Mouse (Mus musculus) liver, postnatal 0 days (tissue): ENCODE results near the gene Rag1. TPM values are rescaled to one million over a fixed set of nuclear protein-coding genes. Genes with fewer than 3 reads are reported as not detected.
A peak's percentile ranks its signal among the peaks of the same experiment; 100 is the strongest.

Experiments used
- ATAC-seq: fragments of 200-750 bp; cut with Nextera tagmentation; 2 replicates; pipeline ENCODE4 v1.8.0; 2017; ENCODE audit warnings: mild to moderate bottlenecking, moderate library complexity
- DNase-seq: peaks from one replicate; pipeline ENCODE4 v3.0.0-alpha.2; 2016
- H3K27ac ChIP-seq: fragments of 300-500 bp; sonication (generic); 2 replicates; pipeline ENCODE4 v1.5.1; 2014; ENCODE audit warnings: antibody characterized with exemption, moderate library complexity, mild to moderate bottlenecking, low read depth
- H3K27me3 ChIP-seq: fragments of 300-500 bp; sonication (generic); 2 replicates; pipeline ENCODE4 v1.6.1; 2014; ENCODE audit warnings: low read length, control low read depth, mixed read lengths; ENCODE audit not compliant: insufficient read depth
- H3K36me3 ChIP-seq: fragments of 300-500 bp; sonication (generic); replicated peaks from 2 replicates; pipeline ENCODE4 v1.6.1; 2014; ENCODE audit warnings: mild to moderate bottlenecking, control low read depth, low read length, moderate library complexity, mixed read lengths; ENCODE audit not compliant: insufficient read depth
- H3K4me1 ChIP-seq: fragments of 300-500 bp; sonication (generic); 2 replicates; pipeline ENCODE4 v1.6.1; 2014; ENCODE audit warnings: antibody characterized with exemption, mild to moderate bottlenecking, control low read depth; ENCODE audit not compliant: insufficient read depth
- H3K4me2 ChIP-seq: fragments of 300-500 bp; sonication (generic); 2 replicates; pipeline ENCODE4 v1.6.1; 2014; ENCODE audit warnings: low read depth, mild to moderate bottlenecking, low read length, moderate library complexity, mixed read lengths
- H3K4me3 ChIP-seq: fragments of 300-500 bp; sonication (generic); 2 replicates; pipeline ENCODE4 v1.5.1; 2014; ENCODE audit warnings: low read depth, low read length
- H3K9ac ChIP-seq: fragments of 300-500 bp; sonication (generic); replicated peaks from 2 replicates; pipeline ENCODE4 v1.6.1; 2014; ENCODE audit warnings: mild to moderate bottlenecking, moderate library complexity
- H3K9me3 ChIP-seq: fragments of 300-500 bp; sonication (generic); 2 replicates; pipeline ENCODE4 v1.6.1; 2016; ENCODE audit warnings: mild to moderate bottlenecking, control low read depth, low read length, mixed read lengths
- CTCF ChIP-seq: sonication (generic); IDR thresholded peaks from 2 replicates; pipeline ENCODE4 v1.5.1; 2016; ENCODE audit warnings: antibody characterized with exemption, low read depth
- EP300 ChIP-seq: IDR thresholded peaks from 2 replicates; pipeline ENCODE4 v1.6.1; 2016; ENCODE audit warnings: antibody characterized with exemption, low read depth, mild to moderate bottlenecking
- WGBS: fragments of 180-500 bp; shearing (Covaris S2); extraction: QIAGEN DNeasy Blood & Tissue Kit; methylation state at CpG from one replicate; pipeline ENCODE4 v1.1.7; 2014; ENCODE audit not compliant: insufficient replicate concordance; 5-methylcytosine and 5-hydroxymethylcytosine counted together
- polyA plus RNA-seq: library from polyadenylated mRNA; unstranded; fragments of >200 nt; fragmentation: Nextera tagmentation; extraction: Ambion mirVana; gene quantifications from 2 replicates; pipeline ENCODE4 v1.2.1, GENCODE M21; 2015

The Rag1 gene
- 0.95 and 1.1 TPM in 2 replicates for polyA plus RNA-seq

GRCm38 (mm10) chr2:101649114-101649671 is at the start of gene Rag1, which contains the start of gene B230118H07Rik:
Gene Rag1 (minus strand): TSS chr2:101649501.
Gene B230118H07Rik (minus strand): TSS chr2:101649532.
- H3K27ac ChIP-seq, result no peak within 1 kb of the TSS
- H3K36me3 ChIP-seq, result no peaks in the 10 kb centered on the region
- no peaks in the 10 kb centered on the region for H3K27me3 ChIP-seq
- H3K4me1 ChIP-seq, result 0 out of 2 replicates have a peak, but pooled peaks cover 3% of the 10 kb centered on the region
- 0 out of 2 replicates have a peak within 1 kb of the TSS, but pooled peaks have one; percentile 7 for H3K9ac ChIP-seq
- no peak for DNase-seq
- peak within 1 kb of the TSS; percentile 22 for H3K4me3 ChIP-seq
- WGBS, result 40% methylated on average over 8 of the region's 8 CpGs
- no peaks in the 10 kb centered on the region for H3K9me3 ChIP-seq
- H3K4me2 ChIP-seq, result peak within 1 kb of the TSS; percentile 13; the same call in 1 of the 2 replicates
- TF ChIP-seq EP300 (no peak), CTCF (no peak)
- peak; percentile 36; the same call in 1 of the 2 replicates for ATAC-seq

GRCm38 (mm10) chr2:101695584-101695983 is 46.3 kb upstream of the Rag1 start:
- Histone ChIP-seq H3K9me3 (no peaks in the 10 kb centered on the region), H3K4me1 (peaks cover 12% of the 10 kb centered on the region), H3K9ac (no peak overlapping the region), H3K4me2 (no peak overlapping the region), H3K27me3 (no peaks in the 10 kb centered on the region), H3K4me3 (no peak overlapping the region), H3K27ac (peak overlapping the region; percentile 49; the same call in 1 of the 2 replicates), H3K36me3 (peaks cover 41% of the 10 kb centered on the region)
- DNase-seq (peak; percentile 45), ATAC-seq (peak; percentile 94)
- 59% methylated on average over 7 of the region's 7 CpGs for WGBS
- no peak for TF ChIP-seq CTCF
- no peak for TF ChIP-seq EP300

- Histone ChIP-seq H3K4me1 (peaks cover 8% of the 10 kb centered on the region), H3K9ac (no peak overlapping the region), H3K27ac (no peak overlapping the region), H3K36me3 (peaks cover 53% of the 10 kb centered on the region), H3K9me3 (no peaks in the 10 kb centered on the region), H3K27me3 (no peaks in the 10 kb centered on the region), H3K4me3 (no peak overlapping the region), H3K4me2 (no peak overlapping the region)
- TF ChIP-seq CTCF, result peak; percentile 55
- TF ChIP-seq EP300, result no peak
- ATAC-seq (no peak), DNase-seq (no peak)
- 53% methylated on average over 5 of the region's 5 CpGs for WGBS
These were observed 44.4 kb upstream of the Rag1 start for GRCm38 (mm10) chr2:101693577-101694215.

GRCm38 (mm10) chr2:101693043-101693442 is 43.7 kb upstream of the Rag1 start:
- H3K9me3 ChIP-seq, result no peaks in the 10 kb centered on the region
- H3K36me3 ChIP-seq, result peaks cover 53% of the 10 kb centered on the region
- ATAC-seq, result no peak
- no peak for DNase-seq
- TF ChIP-seq EP300, result no peak
- TF ChIP-seq CTCF, result no peak
- no peak overlapping the region for H3K27ac ChIP-seq
- peaks cover 3% of the 10 kb centered on the region; the same call in 1 of the 2 replicates for H3K4me1 ChIP-seq
- no peaks in the 10 kb centered on the region for H3K27me3 ChIP-seq
- H3K4me2 ChIP-seq, result no peak overlapping the region
- H3K4me3 ChIP-seq, result no peak overlapping the region
- 63% methylated on average over 4 of the region's 4 CpGs for WGBS
- H3K9ac ChIP-seq, result no peak overlapping the region

GRCm38 (mm10) chr2:101690252-101690827 is 41.0 kb upstream of the Rag1 start:
- H3K27me3 ChIP-seq, result no peaks in the 10 kb centered on the region
- no peak overlapping the region for H3K4me3 ChIP-seq
- no peak for TF ChIP-seq EP300
- no peak for TF ChIP-seq CTCF
- no peak overlapping the region for H3K4me2 ChIP-seq
- 82% methylated on average over 9 of the region's 9 CpGs for WGBS
- no peak for DNase-seq
- ATAC-seq, result no peak
- H3K36me3 ChIP-seq, result peaks cover 59% of the 10 kb centered on the region
- H3K27ac ChIP-seq, result no peak overlapping the region
- no peaks in the 10 kb centered on the region for H3K4me1 ChIP-seq
- no peak overlapping the region for H3K9ac ChIP-seq
- no peaks in the 10 kb centered on the region for H3K9me3 ChIP-seq

GRCm38 (mm10) chr2:101688011-101688410 is 38.7 kb upstream of the Rag1 start:
- Histone ChIP-seq H3K4me2 (no peak overlapping the region), H3K9ac (no peak overlapping the region), H3K27me3 (no peaks in the 10 kb centered on the region), H3K4me1 (no peaks in the 10 kb centered on the region), H3K27ac (no peak overlapping the region), H3K9me3 (no peaks in the 10 kb centered on the region), H3K4me3 (no peak overlapping the region), H3K36me3 (peaks cover 64% of the 10 kb centered on the region)
- TF ChIP-seq CTCF, result no peak
- no peak for TF ChIP-seq EP300
- ATAC-seq, result 0 out of 2 replicates have a peak, but pooled peaks have one; percentile 21
- 82% methylated on average over 5 of the region's 5 CpGs for WGBS
- no peak for DNase-seq
